Mouse (Mus musculus): Measurements from ENCODE around the gene Cobll1. TPM values are rescaled to one million over a fixed set of nuclear protein-coding genes. Genes with fewer than 3 reads are reported as not detected.
"Not testable (repeated sequence)": the region's sequence is repeated elsewhere in the genome, so short reads cannot be mapped to it uniquely, and the experiment has no call there.

Cobll1 gene
- polyA plus RNA-seq, 1 experiment from 2014 or later = 23.8 TPM

DNA sequence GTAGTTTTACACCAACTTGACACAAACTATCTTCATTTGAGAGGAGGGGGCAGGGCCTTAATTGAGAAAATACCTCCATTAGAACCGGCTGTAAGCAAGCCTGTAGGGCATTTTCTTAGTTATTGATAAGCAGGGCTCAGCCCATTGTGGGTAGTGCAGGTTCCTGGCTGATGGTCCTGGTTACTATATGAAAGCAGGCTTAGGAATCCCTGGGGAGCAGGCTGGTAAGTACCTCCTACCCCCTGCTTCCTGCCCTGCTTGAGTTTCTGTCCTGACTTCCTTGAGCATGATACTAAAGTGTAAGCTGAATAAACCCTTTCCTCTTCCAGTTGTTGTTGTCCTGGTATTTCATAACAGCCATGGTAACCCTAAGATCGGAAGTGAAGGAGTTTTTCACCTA is 34.7 kb upstream of the Cobll1 start:
- no peak overlapping the region for H3K4me2 ChIP-seq (ENCODE audit: low read length)
- no peaks in the 10 kb centered on the region for H3K9me3 ChIP-seq (replicated peaks; ENCODE audit: low read length)
- ATAC-seq (replicated peaks; ENCODE audit: low FRiP score, low read depth) (no peak), DNase-seq (ENCODE audit: low spot score) (no peak)
- H3K27ac ChIP-seq = no peak overlapping the region
- no peak overlapping the region for H3K9ac ChIP-seq (ENCODE audit: low read depth, low read length)
- H3K27me3 ChIP-seq (ENCODE audit: insufficient read depth, low read length) = no peaks in the 10 kb centered on the region
- H3K36me3 ChIP-seq (ENCODE audit: insufficient read depth, low read length) = no peaks in the 10 kb centered on the region
- H3K4me1 ChIP-seq (replicated peaks; ENCODE audit: insufficient read depth, low read length) = no peaks in the 10 kb centered on the region
- no peak overlapping the region for H3K4me3 ChIP-seq (replicated peaks; ENCODE audit: low read depth, low read length)
- WGBS = 67% methylated on average over 2 of the region's 2 CpGs
- TF ChIP-seq CTCF (IDR thresholded peaks at IDR 0.05; ENCODE audit: low read depth) = no peak

DNA sequence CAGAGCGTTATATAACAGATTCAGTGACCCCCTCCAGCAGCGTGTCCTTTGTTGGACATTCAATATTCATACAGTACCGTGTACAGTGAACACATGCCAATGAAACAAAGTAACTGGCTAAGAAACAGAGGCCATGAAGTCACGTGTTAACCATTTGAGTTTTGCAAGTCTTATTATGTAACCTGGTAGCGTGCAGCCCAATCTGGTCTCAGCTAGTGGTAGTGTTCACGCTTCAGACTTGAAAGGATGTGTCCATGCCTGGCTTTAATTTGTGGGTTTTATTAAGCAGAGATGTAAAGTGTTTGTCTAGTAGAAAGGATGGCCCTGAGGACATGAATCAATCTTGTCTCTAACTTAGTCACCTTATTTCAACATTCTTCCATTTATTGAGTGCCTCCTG is 29.5 kb upstream of the Cobll1 start:
- Histone ChIP-seq H3K9me3 (replicated peaks; ENCODE audit: low read length) (no peaks in the 10 kb centered on the region), H3K4me1 (replicated peaks; ENCODE audit: insufficient read depth, low read length) (no peaks in the 10 kb centered on the region), H3K36me3 (ENCODE audit: insufficient read depth, low read length) (no peaks in the 10 kb centered on the region), H3K27ac (no peak overlapping the region), H3K4me2 (ENCODE audit: low read length) (no peak overlapping the region), H3K9ac (ENCODE audit: low read depth, low read length) (no peak overlapping the region), H3K27me3 (ENCODE audit: insufficient read depth, low read length) (no peaks in the 10 kb centered on the region), H3K4me3 (replicated peaks; ENCODE audit: low read depth, low read length) (no peak overlapping the region)
- no peak for DNase-seq (ENCODE audit: low spot score)
- no peak for TF ChIP-seq CTCF (IDR thresholded peaks at IDR 0.05; ENCODE audit: low read depth)
- 88% methylated on average over 6 of the region's 6 CpGs for WGBS
- no peak for ATAC-seq (replicated peaks; ENCODE audit: low FRiP score, low read depth)

DNA sequence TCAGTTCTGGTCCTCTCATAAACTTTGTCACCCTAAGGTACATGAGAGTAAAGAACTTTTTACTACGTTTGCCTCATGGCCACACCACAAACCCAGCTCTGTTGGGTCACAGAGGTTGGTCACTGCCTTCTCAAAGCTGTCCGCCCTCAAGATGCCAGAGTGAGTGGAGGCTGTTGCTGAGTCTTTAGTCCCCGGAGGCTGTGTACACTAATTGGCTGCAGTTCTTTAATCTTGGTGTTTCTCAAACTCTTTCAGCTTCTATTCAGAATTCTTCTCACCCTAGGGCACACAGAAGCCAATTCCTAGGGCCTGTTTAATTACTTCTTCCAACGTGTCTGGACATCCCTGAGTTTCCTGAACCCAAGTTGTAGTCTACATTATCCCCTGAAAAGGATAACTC is 28.6 kb upstream of the Cobll1 start:
- Histone ChIP-seq H3K9me3 (replicated peaks; ENCODE audit: low read length) (no peaks in the 10 kb centered on the region), H3K4me2 (ENCODE audit: low read length) (no peak overlapping the region), H3K4me3 (replicated peaks; ENCODE audit: low read depth, low read length) (no peak overlapping the region), H3K4me1 (replicated peaks; ENCODE audit: insufficient read depth, low read length) (no peaks in the 10 kb centered on the region), H3K27me3 (ENCODE audit: insufficient read depth, low read length) (no peaks in the 10 kb centered on the region), H3K36me3 (ENCODE audit: insufficient read depth, low read length) (no peaks in the 10 kb centered on the region), H3K27ac (no peak overlapping the region), H3K9ac (ENCODE audit: low read depth, low read length) (no peak overlapping the region)
- no peak for TF ChIP-seq CTCF (IDR thresholded peaks at IDR 0.05; ENCODE audit: low read depth)
- no peak for DNase-seq (ENCODE audit: low spot score)
- ATAC-seq (replicated peaks; ENCODE audit: low FRiP score, low read depth) = no peak
- WGBS = 53% methylated on average over 4 of the region's 4 CpGs

DNA sequence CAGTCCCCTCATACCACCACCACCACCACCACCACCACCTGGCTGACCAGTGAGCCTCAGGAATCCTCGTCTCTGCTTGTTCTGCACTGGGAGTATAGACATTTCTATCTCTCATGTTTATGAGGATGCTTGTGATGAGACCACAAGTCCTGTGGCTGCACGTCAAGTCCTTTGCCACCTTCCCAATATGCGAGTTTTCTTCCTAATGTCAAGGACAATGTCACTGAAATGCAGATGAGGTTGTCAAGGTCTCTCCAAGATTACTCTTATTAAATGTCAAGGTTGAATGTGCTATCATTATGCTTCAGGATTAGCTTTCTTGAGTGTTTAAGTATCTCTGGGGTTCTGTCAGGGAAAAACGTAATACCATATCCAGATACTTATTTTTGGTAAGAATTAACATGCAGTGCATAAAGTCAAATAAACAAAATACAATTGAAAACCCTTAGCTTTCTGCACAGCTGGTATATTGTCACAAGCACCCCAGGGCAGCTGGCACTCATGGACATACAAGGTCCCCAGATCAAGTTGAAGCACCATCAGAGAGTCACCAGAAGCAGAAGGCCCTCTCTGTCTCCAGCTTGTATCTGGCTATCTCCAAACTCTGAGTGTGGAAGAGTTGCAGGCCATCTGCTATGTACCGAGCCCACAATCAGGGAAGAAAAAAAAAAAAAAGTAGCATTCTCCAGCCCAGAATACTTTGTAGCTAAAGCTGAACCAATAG is 27.5 kb upstream of the Cobll1 start:
- Histone ChIP-seq H3K4me3 (replicated peaks; ENCODE audit: low read depth, low read length) (no peak overlapping the region), H3K4me2 (ENCODE audit: low read length) (no peak overlapping the region), H3K9me3 (replicated peaks; ENCODE audit: low read length) (no peaks in the 10 kb centered on the region), H3K27me3 (ENCODE audit: insufficient read depth, low read length) (no peaks in the 10 kb centered on the region), H3K27ac (no peak overlapping the region), H3K4me1 (replicated peaks; ENCODE audit: insufficient read depth, low read length) (no peaks in the 10 kb centered on the region), H3K36me3 (ENCODE audit: insufficient read depth, low read length) (no peaks in the 10 kb centered on the region), H3K9ac (ENCODE audit: low read depth, low read length) (no peak overlapping the region)
- 86% methylated on average over 5 of the region's 5 CpGs for WGBS
- TF ChIP-seq CTCF (IDR thresholded peaks at IDR 0.05; ENCODE audit: low read depth) = no peak
- DNase-seq (ENCODE audit: low spot score) = no peak
- no peak for ATAC-seq (replicated peaks; ENCODE audit: low FRiP score, low read depth)

DNA sequence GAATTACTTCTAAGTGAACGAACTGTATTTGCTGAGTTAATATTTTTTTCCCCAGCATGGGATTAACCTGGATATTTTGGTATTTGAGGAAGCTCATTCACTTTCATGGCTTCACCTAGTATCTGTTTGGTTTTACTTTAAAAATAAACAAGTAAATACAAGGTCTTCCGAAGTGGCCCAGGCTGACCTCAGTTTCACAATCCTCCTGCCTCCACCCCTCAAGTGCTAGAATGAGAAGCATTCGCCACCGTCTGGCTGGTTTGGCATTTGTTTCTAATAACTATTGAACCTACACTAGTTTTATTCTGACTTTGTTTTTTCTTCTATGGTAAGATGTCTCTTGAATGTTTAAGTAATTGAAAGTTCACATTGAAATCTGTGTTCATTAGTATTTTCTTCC is 23.0 kb upstream of the Cobll1 start:
- H3K4me1 ChIP-seq (replicated peaks; ENCODE audit: insufficient read depth, low read length) = no peaks in the 10 kb centered on the region
- H3K4me2 ChIP-seq (ENCODE audit: low read length) = no peak overlapping the region
- no peaks in the 10 kb centered on the region for H3K36me3 ChIP-seq (ENCODE audit: insufficient read depth, low read length)
- H3K27me3 ChIP-seq (ENCODE audit: insufficient read depth, low read length) = no peaks in the 10 kb centered on the region
- no peak overlapping the region for H3K4me3 ChIP-seq (replicated peaks; ENCODE audit: low read depth, low read length)
- 80% methylated on average over 4 of the region's 4 CpGs for WGBS
- no peak overlapping the region for H3K27ac ChIP-seq
- ATAC-seq (replicated peaks; ENCODE audit: low FRiP score, low read depth) (no peak), DNase-seq (ENCODE audit: low spot score) (no peak)
- no peak for TF ChIP-seq CTCF (IDR thresholded peaks at IDR 0.05; ENCODE audit: low read depth)
- H3K9ac ChIP-seq (ENCODE audit: low read depth, low read length) = no peak overlapping the region
- no peaks in the 10 kb centered on the region for H3K9me3 ChIP-seq (replicated peaks; ENCODE audit: low read length)

DNA sequence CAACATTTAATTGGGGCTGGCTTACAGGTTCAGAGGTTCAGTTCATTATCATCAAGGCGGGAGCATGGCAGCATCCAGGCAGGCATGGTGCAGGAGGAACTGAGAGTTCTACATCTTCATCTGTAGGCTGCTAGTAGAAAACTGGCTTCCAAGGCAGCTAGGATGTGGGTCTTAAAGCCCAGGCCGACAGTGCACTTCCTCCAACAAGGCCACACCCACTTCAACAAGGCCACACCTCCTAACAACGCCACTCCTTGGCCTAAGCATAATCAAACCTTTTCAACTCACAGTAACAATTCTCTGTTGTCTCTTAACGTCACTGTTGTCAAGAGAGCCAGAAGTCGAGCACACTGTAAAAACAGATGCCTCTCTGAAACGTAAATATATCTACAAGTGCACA is 21.6 kb upstream of the Cobll1 start:
- ATAC-seq (replicated peaks; ENCODE audit: low FRiP score, low read depth); DNase-seq (ENCODE audit: low spot score): not testable (repeated sequence)
- WGBS = 67% methylated on average over 6 of the region's 6 CpGs

DNA sequence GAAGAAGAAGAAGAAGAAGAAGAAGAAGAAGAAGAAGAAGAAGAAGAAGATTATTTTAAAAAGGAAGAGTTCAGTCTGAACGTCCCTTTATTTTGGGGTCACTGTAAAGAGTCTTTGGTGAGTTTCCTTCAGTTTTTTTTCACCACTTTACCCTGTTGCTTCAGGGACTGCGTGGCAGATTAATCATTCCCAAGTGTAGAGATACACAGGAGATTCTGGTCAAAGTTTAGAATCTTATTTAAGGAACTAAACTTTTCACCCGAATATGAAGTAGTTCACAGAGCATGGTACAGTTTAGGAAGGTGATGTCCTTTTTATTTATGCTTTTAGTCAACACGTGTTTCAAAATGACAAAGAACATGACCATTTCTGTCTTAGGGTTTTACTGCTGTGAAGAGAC is 21.2 kb upstream of the Cobll1 start:
- no peak overlapping the region for H3K4me2 ChIP-seq (ENCODE audit: low read length)
- 86% methylated on average over 4 of the region's 4 CpGs for WGBS
- no peaks in the 10 kb centered on the region for H3K36me3 ChIP-seq (ENCODE audit: insufficient read depth, low read length)
- H3K4me3 ChIP-seq (replicated peaks; ENCODE audit: low read depth, low read length) = no peak overlapping the region
- DNase-seq (ENCODE audit: low spot score) = no peak
- H3K9me3 ChIP-seq (replicated peaks; ENCODE audit: low read length) = no peaks in the 10 kb centered on the region
- H3K4me1 ChIP-seq (replicated peaks; ENCODE audit: insufficient read depth, low read length) = no peaks in the 10 kb centered on the region
- no peak for TF ChIP-seq CTCF (IDR thresholded peaks at IDR 0.05; ENCODE audit: low read depth)
- no peak for ATAC-seq (replicated peaks; ENCODE audit: low FRiP score, low read depth)
- no peaks in the 10 kb centered on the region for H3K27me3 ChIP-seq (ENCODE audit: insufficient read depth, low read length)
- no peak overlapping the region for H3K9ac ChIP-seq (ENCODE audit: low read depth, low read length)
- no peak overlapping the region for H3K27ac ChIP-seq

More for the DNA sequence above, 21.6 kb upstream of the Cobll1 start:
- not testable (repeated sequence) for H3K4me3 ChIP-seq (replicated peaks; ENCODE audit: low read depth, low read length); H3K9me3 ChIP-seq (replicated peaks; ENCODE audit: low read length); H3K4me2 ChIP-seq (ENCODE audit: low read length); H3K27ac ChIP-seq; H3K4me1 ChIP-seq (replicated peaks; ENCODE audit: insufficient read depth, low read length); H3K9ac ChIP-seq (ENCODE audit: low read depth, low read length); H3K27me3 ChIP-seq (ENCODE audit: insufficient read depth, low read length); H3K36me3 ChIP-seq (ENCODE audit: insufficient read depth, low read length)
